Mouse (Mus musculus): Measurements from ENCODE around the gene Lix1. TPM values are rescaled to one million over a fixed set of nuclear protein-coding genes. Genes with fewer than 3 reads are reported as not detected.
"Not testable (repeated sequence)": the region's sequence is repeated elsewhere in the genome, so short reads cannot be mapped to it uniquely, and the experiment has no call there.

Lix1 gene
- polyA plus RNA-seq, 1 experiment from 2014 or later: 3.7 TPM

DNA sequence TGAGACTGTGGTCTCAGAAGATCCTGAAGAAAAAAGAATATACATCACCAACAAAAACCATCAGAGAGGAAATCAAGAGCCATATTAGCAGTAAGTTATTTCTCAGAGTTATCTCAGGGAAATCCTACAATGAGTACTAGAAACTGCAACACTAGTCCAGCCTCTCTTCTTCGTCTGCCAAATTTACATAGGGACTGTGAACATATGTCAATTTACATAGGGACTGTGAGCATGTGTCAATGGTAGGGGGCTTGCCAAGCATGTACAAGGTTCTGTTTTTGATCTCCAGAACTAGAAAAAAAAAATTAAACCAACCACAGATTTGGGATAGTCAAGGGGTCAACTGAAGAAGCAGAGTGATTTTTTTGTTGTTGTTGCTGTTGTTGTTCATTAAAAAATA lies 48.6 kb downstream of the Lix1 start:
- Histone ChIP-seq H3K36me3 (ENCODE audit: control insufficient read depth, insufficient read depth) (no peaks in the 10 kb centered on the region), H3K9me3 (replicated peaks; ENCODE audit: control insufficient read depth, low read length) (no peaks in the 10 kb centered on the region), H3K4me2 (ENCODE audit: low read depth, low read length) (no peak overlapping the region), H3K27me3 (ENCODE audit: control insufficient read depth, insufficient read depth, low read length) (no peaks in the 10 kb centered on the region), H3K27ac (ENCODE audit: low read length) (no peak overlapping the region), H3K4me1 (ENCODE audit: control insufficient read depth, insufficient read depth, low read length) (no peaks in the 10 kb centered on the region), H3K9ac (ENCODE audit: low read length) (no peak overlapping the region), H3K4me3 (ENCODE audit: low read length) (no peak overlapping the region)
- 85% methylated on average over 1 of the region's 1 CpGs for WGBS
- ATAC-seq (replicated peaks; ENCODE audit: extremely low read depth, insufficient read depth, low FRiP score): no peak

DNA sequence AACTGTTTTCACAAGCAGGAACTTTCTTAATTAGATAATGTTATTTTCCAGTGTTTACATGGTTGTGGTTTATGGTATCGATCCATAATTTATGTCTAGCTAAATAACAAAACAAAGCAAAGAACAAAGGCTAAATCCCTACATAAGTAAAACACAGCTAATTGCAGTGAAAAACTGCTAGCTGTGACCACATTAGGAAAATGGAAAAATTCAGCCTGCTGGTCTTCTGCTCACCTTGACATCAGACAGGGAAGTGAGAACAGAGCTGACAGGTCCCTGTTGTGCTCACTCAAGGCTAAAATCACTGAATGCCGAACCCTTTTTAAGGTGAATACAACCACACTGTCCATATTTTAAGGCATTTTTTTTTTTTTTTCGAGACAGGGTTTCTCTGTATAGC lies 50.1 kb downstream of the Lix1 start:
- Histone ChIP-seq H3K27me3 (ENCODE audit: control insufficient read depth, insufficient read depth, low read length) (no peaks in the 10 kb centered on the region), H3K4me1 (ENCODE audit: control insufficient read depth, insufficient read depth, low read length) (no peaks in the 10 kb centered on the region), H3K4me2 (ENCODE audit: low read depth, low read length) (no peak overlapping the region), H3K9me3 (replicated peaks; ENCODE audit: control insufficient read depth, low read length) (no peaks in the 10 kb centered on the region), H3K36me3 (ENCODE audit: control insufficient read depth, insufficient read depth) (no peaks in the 10 kb centered on the region), H3K9ac (ENCODE audit: low read length) (no peak overlapping the region), H3K27ac (ENCODE audit: low read length) (no peak overlapping the region), H3K4me3 (ENCODE audit: low read length) (no peak overlapping the region)
- 86% methylated on average over 3 of the region's 3 CpGs for WGBS
- ATAC-seq (replicated peaks; ENCODE audit: extremely low read depth, insufficient read depth, low FRiP score): no peak

DNA sequence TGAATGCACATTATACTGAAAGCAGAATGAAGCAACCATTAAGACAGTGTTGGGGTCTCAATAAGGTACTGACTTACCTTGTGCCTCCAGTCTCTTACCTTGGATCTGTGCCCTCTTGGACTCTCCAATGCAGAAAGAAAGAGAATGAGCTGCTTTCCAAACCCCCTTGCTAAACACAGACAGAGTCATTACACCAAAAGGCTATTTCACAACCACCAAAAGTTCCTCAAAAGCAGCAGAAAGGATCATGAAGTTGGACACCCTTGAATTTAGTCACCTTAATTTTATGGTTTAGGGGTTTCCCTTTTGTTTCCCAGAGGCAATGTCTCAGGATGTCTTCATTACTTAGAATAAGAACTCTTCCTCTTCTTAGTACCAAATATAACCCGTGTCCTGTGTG lies 52.1 kb downstream of the Lix1 start:
- Histone ChIP-seq H3K9ac (ENCODE audit: low read length) (no peak overlapping the region), H3K27me3 (ENCODE audit: control insufficient read depth, insufficient read depth, low read length) (no peaks in the 10 kb centered on the region), H3K4me1 (ENCODE audit: control insufficient read depth, insufficient read depth, low read length) (no peaks in the 10 kb centered on the region), H3K9me3 (replicated peaks; ENCODE audit: control insufficient read depth, low read length) (no peaks in the 10 kb centered on the region), H3K4me2 (ENCODE audit: low read depth, low read length) (no peak overlapping the region), H3K36me3 (ENCODE audit: control insufficient read depth, insufficient read depth) (no peaks in the 10 kb centered on the region), H3K4me3 (ENCODE audit: low read length) (no peak overlapping the region), H3K27ac (ENCODE audit: low read length) (no peak overlapping the region)
- 76% methylated on average over 1 of the region's 1 CpGs for WGBS
- ATAC-seq (replicated peaks; ENCODE audit: extremely low read depth, insufficient read depth, low FRiP score): no peak

DNA sequence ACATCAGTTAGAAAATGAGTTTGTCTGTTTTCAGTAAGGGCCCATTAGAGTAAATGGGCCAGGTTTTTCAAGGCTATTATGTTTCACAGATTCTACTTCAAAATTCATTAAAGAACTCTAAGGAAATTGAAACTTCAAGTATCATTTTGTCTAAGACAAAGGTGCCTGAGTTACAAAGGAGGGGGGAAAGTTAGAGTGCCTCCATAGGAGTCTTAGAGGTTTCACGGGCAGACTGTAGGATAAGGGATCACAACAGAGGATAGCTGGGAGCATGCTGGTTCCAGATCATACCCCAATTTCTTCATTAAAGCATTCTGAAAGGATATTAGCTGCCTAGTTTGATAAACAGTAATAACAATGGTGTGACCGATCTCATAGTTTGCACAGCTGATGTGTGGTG lies 83.3 kb downstream of the Lix1 start:
- no peak overlapping the region for H3K27ac ChIP-seq (ENCODE audit: low read length)
- no peak for ATAC-seq (replicated peaks; ENCODE audit: extremely low read depth, insufficient read depth, low FRiP score)
- H3K4me3 ChIP-seq (ENCODE audit: low read length): no peak overlapping the region
- no peaks in the 10 kb centered on the region for H3K4me1 ChIP-seq (ENCODE audit: control insufficient read depth, insufficient read depth, low read length)
- 63% methylated on average over 2 of the region's 2 CpGs for WGBS
- H3K27me3 ChIP-seq (ENCODE audit: control insufficient read depth, insufficient read depth, low read length): no peaks in the 10 kb centered on the region
- no peaks in the 10 kb centered on the region for H3K36me3 ChIP-seq (ENCODE audit: control insufficient read depth, insufficient read depth)
- H3K9ac ChIP-seq (ENCODE audit: low read length): no peak overlapping the region
- no peaks in the 10 kb centered on the region for H3K9me3 ChIP-seq (replicated peaks; ENCODE audit: control insufficient read depth, low read length)
- H3K4me2 ChIP-seq (ENCODE audit: low read depth, low read length): no peak overlapping the region

DNA sequence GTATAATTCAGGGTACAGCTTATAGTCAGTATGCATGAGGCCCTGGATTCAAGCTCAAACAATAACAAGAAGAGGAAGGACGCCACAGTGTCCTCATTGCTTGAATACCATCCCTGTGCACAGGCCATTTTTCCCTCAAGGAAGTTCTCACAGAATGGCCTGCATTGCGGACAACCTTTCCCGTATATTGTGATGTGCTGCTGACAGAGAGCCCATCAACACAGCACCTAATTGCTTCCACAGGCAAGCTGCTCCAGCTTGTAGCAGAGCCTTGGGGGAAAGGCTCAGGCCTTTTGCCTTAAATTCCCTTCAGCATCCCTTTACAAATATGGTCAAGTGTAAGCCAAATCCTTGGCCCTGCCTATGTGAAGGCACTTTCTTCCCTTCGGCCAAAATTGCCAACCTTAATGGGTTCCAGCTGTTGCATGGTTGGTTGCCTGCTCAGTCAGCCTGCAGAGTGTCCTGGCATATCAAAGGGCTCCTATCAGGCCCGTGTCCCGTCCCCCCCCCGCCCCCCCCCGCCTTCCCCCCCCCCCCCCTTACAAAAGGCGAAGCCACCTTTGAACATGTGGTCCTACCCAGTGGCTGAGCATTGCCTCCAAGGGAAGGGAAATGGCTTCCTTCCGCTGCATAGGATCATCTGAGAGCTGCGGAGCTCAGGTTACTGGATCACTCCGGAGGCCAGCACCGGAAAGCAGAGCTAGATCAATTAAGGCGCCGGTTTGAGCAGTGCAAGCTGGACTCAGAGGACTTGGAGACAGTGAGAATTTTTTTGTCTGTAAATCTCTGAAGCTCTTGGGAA lies 88.5 kb downstream of the Lix1 start:
- Histone ChIP-seq H3K36me3 (ENCODE audit: control insufficient read depth, insufficient read depth) (no peaks in the 10 kb centered on the region), H3K9ac (ENCODE audit: low read length) (no peak overlapping the region), H3K9me3 (replicated peaks; ENCODE audit: control insufficient read depth, low read length) (no peaks in the 10 kb centered on the region), H3K27me3 (ENCODE audit: control insufficient read depth, insufficient read depth, low read length) (no peaks in the 10 kb centered on the region), H3K4me3 (ENCODE audit: low read length) (no peak overlapping the region), H3K4me1 (ENCODE audit: control insufficient read depth, insufficient read depth, low read length) (no peaks in the 10 kb centered on the region), H3K4me2 (ENCODE audit: low read depth, low read length) (no peak overlapping the region), H3K27ac (ENCODE audit: low read length) (no peak overlapping the region)
- ATAC-seq (replicated peaks; ENCODE audit: extremely low read depth, insufficient read depth, low FRiP score): no peak
- WGBS: 43% methylated on average over 13 of the region's 15 CpGs

DNA sequence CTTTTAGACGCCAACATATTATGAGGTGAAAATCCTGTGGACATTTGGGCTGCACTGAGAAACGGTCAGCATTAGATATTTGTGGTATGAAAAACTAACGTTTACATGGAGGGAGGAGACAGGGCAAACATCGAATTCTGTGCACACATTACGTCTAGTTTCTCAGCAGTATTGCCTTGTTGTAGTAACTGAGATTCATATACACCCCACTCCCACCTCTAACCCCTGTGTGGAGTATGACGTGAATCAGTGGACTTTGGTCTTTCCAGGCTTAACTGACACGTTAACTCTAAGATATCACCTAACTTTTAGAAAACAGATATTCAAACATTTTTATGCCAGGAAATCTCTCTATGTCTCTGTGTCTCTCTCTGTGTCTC lies 89.1 kb downstream of the Lix1 start:
- WGBS: 62% methylated on average over 7 of the region's 7 CpGs
- Histone ChIP-seq H3K36me3 (ENCODE audit: control insufficient read depth, insufficient read depth) (no peaks in the 10 kb centered on the region), H3K4me2 (ENCODE audit: low read depth, low read length) (no peak overlapping the region), H3K9me3 (replicated peaks; ENCODE audit: control insufficient read depth, low read length) (no peaks in the 10 kb centered on the region), H3K27ac (ENCODE audit: low read length) (no peak overlapping the region), H3K9ac (ENCODE audit: low read length) (no peak overlapping the region), H3K4me1 (ENCODE audit: control insufficient read depth, insufficient read depth, low read length) (no peaks in the 10 kb centered on the region), H3K4me3 (ENCODE audit: low read length) (no peak overlapping the region), H3K27me3 (ENCODE audit: control insufficient read depth, insufficient read depth, low read length) (no peaks in the 10 kb centered on the region)
- ATAC-seq (replicated peaks; ENCODE audit: extremely low read depth, insufficient read depth, low FRiP score): no peak

DNA sequence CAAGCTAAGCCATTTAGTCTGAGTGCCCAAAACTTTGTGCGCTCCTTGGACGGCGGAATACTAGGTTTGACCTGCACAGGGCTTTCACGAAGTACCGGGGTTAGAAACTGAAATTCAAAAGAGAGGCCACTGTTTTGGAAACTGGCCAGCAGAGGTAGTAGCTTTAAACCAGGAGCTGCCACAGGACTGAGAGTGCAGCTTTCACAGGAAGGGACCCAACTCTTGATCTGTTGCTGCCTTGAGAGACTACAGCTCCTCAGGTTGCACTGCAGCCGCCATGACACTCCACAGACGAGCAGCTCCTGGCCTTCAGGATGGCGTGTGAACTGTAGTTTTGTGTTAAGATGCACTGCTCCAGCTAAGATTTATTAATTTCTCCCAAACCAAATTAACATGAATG lies 89.6 kb downstream of the Lix1 start:
- Histone ChIP-seq H3K9ac (ENCODE audit: low read length) (no peak overlapping the region), H3K27ac (ENCODE audit: low read length) (no peak overlapping the region), H3K36me3 (ENCODE audit: control insufficient read depth, insufficient read depth) (no peaks in the 10 kb centered on the region), H3K4me2 (ENCODE audit: low read depth, low read length) (no peak overlapping the region), H3K9me3 (replicated peaks; ENCODE audit: control insufficient read depth, low read length) (no peaks in the 10 kb centered on the region), H3K27me3 (ENCODE audit: control insufficient read depth, insufficient read depth, low read length) (no peaks in the 10 kb centered on the region), H3K4me3 (ENCODE audit: low read length) (no peak overlapping the region), H3K4me1 (ENCODE audit: control insufficient read depth, insufficient read depth, low read length) (no peaks in the 10 kb centered on the region)
- WGBS: 83% methylated on average over 8 of the region's 8 CpGs
- ATAC-seq (replicated peaks; ENCODE audit: extremely low read depth, insufficient read depth, low FRiP score): no peak

DNA sequence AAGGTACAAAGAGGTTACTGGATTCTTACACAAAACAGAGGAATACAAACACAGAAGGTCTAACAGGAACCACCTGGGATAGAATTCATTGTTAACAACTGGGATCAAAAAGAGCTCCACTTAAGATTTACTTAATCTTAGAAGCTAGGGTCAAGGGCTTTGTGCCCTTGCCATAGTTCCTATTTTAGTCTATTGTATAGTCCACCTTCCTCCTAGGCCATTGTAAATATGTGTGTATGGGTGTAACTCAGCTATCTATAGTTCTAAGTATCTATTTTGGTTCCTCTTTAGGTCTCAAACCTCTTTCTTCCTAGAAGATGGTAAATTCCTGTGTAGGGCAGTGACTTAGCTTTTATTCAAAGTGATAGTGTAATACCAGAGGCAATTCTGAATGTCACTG lies 93.8 kb downstream of the Lix1 start:
- not testable (repeated sequence) for H3K4me2 ChIP-seq (ENCODE audit: low read depth, low read length); H3K27ac ChIP-seq (ENCODE audit: low read length); ATAC-seq (replicated peaks; ENCODE audit: extremely low read depth, insufficient read depth, low FRiP score); H3K27me3 ChIP-seq (ENCODE audit: control insufficient read depth, insufficient read depth, low read length); H3K4me3 ChIP-seq (ENCODE audit: low read length); H3K36me3 ChIP-seq (ENCODE audit: control insufficient read depth, insufficient read depth); H3K9me3 ChIP-seq (replicated peaks; ENCODE audit: control insufficient read depth, low read length); H3K9ac ChIP-seq (ENCODE audit: low read length); H3K4me1 ChIP-seq (ENCODE audit: control insufficient read depth, insufficient read depth, low read length)

DNA sequence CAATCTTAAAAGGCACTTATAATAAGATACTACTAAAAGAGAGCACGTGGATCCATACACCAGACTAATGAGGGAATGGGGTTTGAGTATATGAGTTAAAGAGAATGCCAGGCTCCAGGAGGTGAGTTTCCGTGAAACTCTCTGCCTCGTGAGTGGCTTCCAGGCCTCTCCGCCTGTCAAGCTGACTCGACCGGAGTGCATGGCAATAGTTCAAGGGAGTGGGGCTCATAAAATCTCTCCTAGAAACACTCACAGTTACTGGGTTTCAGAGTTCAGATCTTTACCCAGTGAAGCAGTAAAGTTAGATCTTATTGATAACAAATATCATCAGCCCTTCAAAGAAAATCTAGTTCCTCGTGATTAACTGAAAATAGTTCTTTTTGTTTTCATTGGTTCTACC lies 94.3 kb downstream of the Lix1 start:
- Histone ChIP-seq H3K4me2 (ENCODE audit: low read depth, low read length) (no peak overlapping the region), H3K9me3 (replicated peaks; ENCODE audit: control insufficient read depth, low read length) (no peaks in the 10 kb centered on the region), H3K27ac (ENCODE audit: low read length) (no peak overlapping the region), H3K36me3 (ENCODE audit: control insufficient read depth, insufficient read depth) (no peaks in the 10 kb centered on the region), H3K4me1 (ENCODE audit: control insufficient read depth, insufficient read depth, low read length) (peaks cover 7% of the 10 kb centered on the region), H3K9ac (ENCODE audit: low read length) (no peak overlapping the region), H3K4me3 (ENCODE audit: low read length) (no peak overlapping the region), H3K27me3 (ENCODE audit: control insufficient read depth, insufficient read depth, low read length) (no peaks in the 10 kb centered on the region)
- ATAC-seq (replicated peaks; ENCODE audit: extremely low read depth, insufficient read depth, low FRiP score): no peak
- WGBS: 82% methylated on average over 7 of the region's 7 CpGs
